Mouse (Mus musculus) MEL (cell line): ENCODE results near the gene Klf9. TPM values are rescaled to one million over a fixed set of nuclear protein-coding genes. Genes with fewer than 3 reads are reported as not detected.

Experiments
- DNase-seq: peaks from one replicate; pipeline ENCODE4 v3.0.0; 2011; ENCODE audit warnings: low read depth, low spot score
- H3K27ac ChIP-seq: 2 replicates; pipeline ENCODE4 v1.5.1; 2012; ENCODE audit warnings: low read depth, mild to moderate bottlenecking, control low read depth, low read length, moderate library complexity; ENCODE audit not compliant: control insufficient read depth
- H3K27me3 ChIP-seq, 2 experiments: fragments of 150-350 bp in 1 of 2; sonication (generic) in 1 of 2; 2 replicates each; pipeline ENCODE4 v1.6.1; 2012; ENCODE audit warnings: low read length in 2 of 2, mild to moderate bottlenecking in 2 of 2, improper control_type of control experiment in 1 of 2, moderate library complexity in 1 of 2; ENCODE audit not compliant: insufficient read depth in 2 of 2, control insufficient read depth in 1 of 2
- H3K36me3 ChIP-seq, 2 experiments: 2 replicates each; pipeline ENCODE4 v1.6.1; 2012 to 2014; ENCODE audit warnings: low read length in 2 of 2, improper control_type of control experiment in 1 of 2, inconsistent platforms in 1 of 2, mild to moderate bottlenecking in 1 of 2; ENCODE audit not compliant: insufficient read depth in 2 of 2, control insufficient read depth in 1 of 2
- H3K4me1 ChIP-seq, 2 experiments: fragments of 150-350 bp in 1 of 2; sonication (generic) in 1 of 2; 2 replicates each; pipeline ENCODE4 v1.6.1; 2012; ENCODE audit warnings: low read length in 2 of 2, improper control_type of control experiment in 1 of 2, mild to moderate bottlenecking in 1 of 2; ENCODE audit not compliant: insufficient read depth in 2 of 2, control insufficient read depth in 1 of 2
- H3K4me3 ChIP-seq, 2 experiments: fragments of 150-350 bp in 1 of 2; sonication (generic) in 1 of 2; 2 replicates each; pipeline ENCODE4 v1.5.1; 2012; ENCODE audit warnings: low read depth in 2 of 2, low read length in 2 of 2, mild to moderate bottlenecking in 2 of 2, moderate library complexity in 2 of 2, control low read depth in 1 of 2, improper control_type of control experiment in 1 of 2; ENCODE audit not compliant: control insufficient read depth in 1 of 2, insufficient read depth in 1 of 2
- H3K79me2 ChIP-seq: 2 replicates; pipeline ENCODE4 v1.6.1; 2012; ENCODE audit warnings: mild to moderate bottlenecking, low read length, moderate library complexity; ENCODE audit not compliant: control insufficient read depth, poor library complexity, insufficient read depth
- H3K9ac ChIP-seq: 2 replicates; pipeline ENCODE4 v1.6.1; 2012; ENCODE audit warnings: low read depth, mild to moderate bottlenecking, control low read depth, low read length, moderate library complexity; ENCODE audit not compliant: control insufficient read depth, poor library complexity, severe bottlenecking
- H3K9me3 ChIP-seq: fragments of 150-350 bp; sonication (generic); replicated peaks from 2 replicates; pipeline ENCODE4 v1.6.1; 2012; ENCODE audit warnings: mild to moderate bottlenecking, low read length, improper control_type of control experiment, moderate library complexity; ENCODE audit not compliant: insufficient read depth
- BHLHE40 ChIP-seq: IDR thresholded peaks from 2 replicates; pipeline ENCODE4 v1.6.1; 2012; ENCODE audit warnings: low read depth, mild to moderate bottlenecking, inconsistent platforms, low read length, improper control_type of control experiment, borderline replicate concordance
- CHD1 ChIP-seq: IDR thresholded peaks from 2 replicates; pipeline ENCODE4 v1.6.1; 2012; ENCODE audit warnings: low read depth, mild to moderate bottlenecking, inconsistent platforms, low read length, improper control_type of control experiment
- CHD2 ChIP-seq: IDR thresholded peaks from 2 replicates; pipeline ENCODE4 v1.6.1; 2011; ENCODE audit warnings: low read length, improper control_type of control experiment
- CTCF ChIP-seq, 3 experiments: IDR thresholded peaks in 2 of 3; conservative IDR thresholded peaks in 1 of 3; 2 replicates each; pipeline ENCODE4 v1.5.1; 2011 to 2012; ENCODE audit warnings: low read length in 3 of 3, low read depth in 2 of 3, mild to moderate bottlenecking in 2 of 3, improper control_type of control experiment in 1 of 3, inconsistent platforms in 1 of 3, mixed read lengths in 1 of 3, moderate library complexity in 1 of 3; ENCODE audit not compliant: control insufficient read depth in 1 of 3, insufficient read depth in 1 of 3, poor library complexity in 1 of 3, severe bottlenecking in 1 of 3
- GATA1 ChIP-seq: IDR thresholded peaks from 2 replicates; pipeline ENCODE4 v1.6.1; 2011; ENCODE audit warnings: low read depth, low read length, improper control_type of control experiment
- HCFC1 ChIP-seq: IDR thresholded peaks from 2 replicates; pipeline ENCODE4 v1.6.1; 2012; ENCODE audit warnings: low read depth, mild to moderate bottlenecking, inconsistent platforms, low read length, improper control_type of control experiment, moderate library complexity
- JUND ChIP-seq: IDR thresholded peaks from 2 replicates; pipeline ENCODE4 v1.6.1; 2011; ENCODE audit warnings: low read depth, mild to moderate bottlenecking, improper control_type of control experiment, low read length
- KAT2A ChIP-seq: conservative IDR thresholded peaks from 2 replicates; pipeline ENCODE4 v1.6.1; 2012; ENCODE audit warnings: low read depth, low read length, improper control_type of control experiment, inconsistent platforms
- MAX ChIP-seq: IDR thresholded peaks from 2 replicates; pipeline ENCODE4 v1.6.1; 2011; ENCODE audit warnings: low read length, improper control_type of control experiment
- MAZ ChIP-seq: IDR thresholded peaks from 2 replicates; pipeline ENCODE4 v1.6.1; 2012; ENCODE audit warnings: low read depth, mild to moderate bottlenecking, inconsistent platforms, low read length, improper control_type of control experiment
- MXI1 ChIP-seq: IDR thresholded peaks from 2 replicates; pipeline ENCODE4 v1.6.1; 2011; ENCODE audit warnings: mild to moderate bottlenecking, low read depth, low read length, improper control_type of control experiment
- MYB ChIP-seq: IDR thresholded peaks from 2 replicates; pipeline ENCODE4 v1.6.1; 2011; ENCODE audit warnings: mild to moderate bottlenecking, low read depth, low read length, improper control_type of control experiment
- POLR2A ChIP-seq, 2 experiments: IDR thresholded peaks; 2 replicates each; pipeline ENCODE4 v1.6.1; 2011 to 2012; ENCODE audit warnings: low read length in 2 of 2, mild to moderate bottlenecking in 2 of 2, control low read depth in 1 of 2, improper control_type of control experiment in 1 of 2, low read depth in 1 of 2, moderate library complexity in 1 of 2; ENCODE audit not compliant: control insufficient read depth in 1 of 2, insufficient read depth in 1 of 2, poor library complexity in 1 of 2
- RCOR1 ChIP-seq: IDR thresholded peaks from 2 replicates; pipeline ENCODE4 v1.6.1; 2012; ENCODE audit warnings: low read depth, mild to moderate bottlenecking, inconsistent platforms, low read length, improper control_type of control experiment
- SIN3A ChIP-seq: IDR thresholded peaks from 2 replicates; pipeline ENCODE4 v1.6.1; 2012; ENCODE audit warnings: low read length, improper control_type of control experiment, inconsistent platforms
- TCF12 ChIP-seq: IDR thresholded peaks from 2 replicates; pipeline ENCODE4 v1.6.1; 2014; ENCODE audit warnings: low read depth, mild to moderate bottlenecking, inconsistent platforms, low read length, improper control_type of control experiment, moderate library complexity
- UBTF ChIP-seq: IDR thresholded peaks from 2 replicates; pipeline ENCODE4 v1.6.1; 2012; ENCODE audit warnings: low read depth, mild to moderate bottlenecking, inconsistent platforms, low read length, improper control_type of control experiment, moderate library complexity, borderline replicate concordance; ENCODE audit not compliant: insufficient read depth
- USF1 ChIP-seq: IDR thresholded peaks from 2 replicates; pipeline ENCODE4 v1.6.1; 2014; ENCODE audit warnings: low read depth, mild to moderate bottlenecking, inconsistent platforms, low read length, improper control_type of control experiment, moderate library complexity
- ZKSCAN1 ChIP-seq: IDR thresholded peaks from 2 replicates; pipeline ENCODE4 v1.6.1; 2012; ENCODE audit warnings: low read depth, mild to moderate bottlenecking, inconsistent platforms, low read length, improper control_type of control experiment, moderate library complexity
- ZNF384 ChIP-seq: IDR thresholded peaks from 2 replicates; pipeline ENCODE4 v1.6.1; 2012; ENCODE audit warnings: low read depth, mild to moderate bottlenecking, inconsistent platforms, low read length, improper control_type of control experiment
- polyA plus RNA-seq, 2 experiments: library from polyadenylated mRNA; stranded (reverse) in 1 of 2; unstranded in 1 of 2; fragments of >175 nt in 1 of 2; fragments of >200 nt in 1 of 2; gene quantifications; 2 replicates each; pipeline versions ENCODE4 v1.2.1 to v1.2.4; 2012; ENCODE audit warnings: low replicate concordance in 2 of 2, low read depth in 1 of 2; ENCODE audit not compliant: insufficient read length in 2 of 2, insufficient read depth in 1 of 2, missing spikeins in 1 of 2
- total RNA-seq: library from RNA; depleted of rRNA; stranded (reverse); fragments of 300-350 nt; gene quantifications from 2 replicates; pipeline ENCODE4 v1.2.3, GENCODE M21; 2012

The Klf9 gene
- total and polyA plus RNA-seq, 3 experiments = 0.01 TPM; not detected in 2

GRCm38 (mm10) chr19:23175511-23175910, 34.5 kb downstream of the Klf9 start:
- Histone ChIP-seq H3K4me1 (no peaks in the 10 kb centered on the region), H3K9ac (no peak overlapping the region), H3K36me3 (no peaks in the 10 kb centered on the region), H3K9me3 (no peaks in the 10 kb centered on the region), H3K4me3 (no peak overlapping the region), H3K27ac (no peak overlapping the region), H3K79me2 (no peaks in the 10 kb centered on the region), H3K27me3 (no peaks in the 10 kb centered on the region)
- no peak for DNase-seq
- TF ChIP-seq JUND (no peak), ZKSCAN1 (no peak), HCFC1 (no peak), UBTF (no peak), MAZ (no peak), CHD2 (no peak), SIN3A (no peak), TCF12 (no peak), GATA1 (no peak), MYB (no peak), KAT2A (no peak), MXI1 (no peak), RCOR1 (no peak), CTCF (IDR thresholded peaks at IDR 0.05 in 2 of 3, conservative IDR thresholded peaks at IDR 0.05 in 1 of 3; ENCODE audit: control insufficient read depth in 1 of 3, insufficient read depth in 1 of 3, low read depth in 2 of 3, low read length in 3 of 3, poor library complexity in 1 of 3, severe bottlenecking in 1 of 3) (no peak), USF1 (no peak), BHLHE40 (no peak)

GRCm38 (mm10) chr19:23178533-23178932, 37.5 kb downstream of the Klf9 start:
- Histone ChIP-seq H3K79me2 (no peaks in the 10 kb centered on the region), H3K27me3 (no peaks in the 10 kb centered on the region), H3K4me1 (no peaks in the 10 kb centered on the region), H3K9ac (no peak overlapping the region), H3K36me3 (no peaks in the 10 kb centered on the region), H3K27ac (no peak overlapping the region), H3K9me3 (no peaks in the 10 kb centered on the region), H3K4me3 (no peak overlapping the region)
- no peak for TF ChIP-seq MAX
- no peak for TF ChIP-seq ZNF384
- TF ChIP-seq GATA1 = no peak
- TF ChIP-seq CHD1 = no peak
- TF ChIP-seq UBTF = no peak
- no peak for TF ChIP-seq POLR2A (IDR thresholded peaks at IDR 0.05; ENCODE audit: control insufficient read depth in 1 of 2, insufficient read depth in 1 of 2, low read depth in 1 of 2, low read length in 2 of 2, poor library complexity in 1 of 2)
- no peak for TF ChIP-seq HCFC1
- no peak for DNase-seq
